Mouse (Mus musculus) embryonic stem cell, embryonic (primary cell): ENCODE measurements around the gene Vars2.

Experiments used
- CTCF ChIA-PET, 4 experiments: fragments of 300-600 bp in 2 of 4; fragments of 350-600 bp in 2 of 4; sonication (Branson Sonifier 250); formaldehyde crosslinking; loops; one replicate each; lab custom pipeline; 2022; ENCODE audit warnings: inconsistent platforms in 2 of 4; lab: Charles Lee
- POLR2A ChIA-PET, 4 experiments: fragments of 300-600 bp in 2 of 4; fragments of 350-600 bp in 2 of 4; sonication (Branson Sonifier 250); formaldehyde crosslinking; loops; one replicate each; lab custom pipeline; 2022; ENCODE audit warnings: antibody characterized with exemption in 4 of 4, inconsistent platforms in 1 of 4; lab: Charles Lee

The Vars2 gene

DNA sequence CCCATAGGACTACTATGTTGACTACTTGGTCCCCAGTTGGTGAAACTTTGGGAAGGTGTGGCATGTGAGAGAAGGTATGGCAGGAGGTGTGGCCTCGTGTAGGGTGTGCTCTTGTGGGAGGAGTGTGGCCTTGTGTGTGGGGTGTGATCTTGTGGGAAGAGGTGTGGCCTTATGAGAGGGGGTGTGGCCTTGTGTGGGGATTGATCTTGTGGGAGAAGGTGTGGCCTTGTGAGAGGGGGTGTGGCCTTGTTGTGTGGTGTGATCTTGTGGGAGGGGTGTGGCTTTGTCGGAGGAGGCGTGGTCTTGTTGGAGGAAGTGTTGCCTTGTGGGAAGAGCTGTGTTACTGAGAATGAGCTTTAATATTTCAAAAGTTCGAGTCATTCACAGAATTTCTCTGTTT lies 50.3 kb downstream of the Vars2 start:
- ChIA-PET CTCF (interaction anchor here (0.6 to 2.0 kb wide), 17 partner anchors 17 to 371 kb away, joined by 3 to 10 read pairs (median 4); no protein-coding TSS in a partner anchor), POLR2A (interaction anchor here in 2 of 4 experiments (0.6 to 2.3 kb wide), 33 partner anchors 9 to 457 kb away, joined by 3 to 15 read pairs (median 4); partner anchors contain the start of genes Gm9573 (in 1 of the 2), Ier3 (in 1 of the 2) and Sfta2 (in 1 of the 2))
